Mouse (Mus musculus) common myeloid progenitor, adult 5-6 weeks (primary cell): ENCODE data around the gene Ror2. TPM values are rescaled to one million over a fixed set of nuclear protein-coding genes. Genes with fewer than 3 reads are reported as not detected.

Experiments
- ATAC-seq: replicated peaks from 2 replicates; pipeline ENCODE4 v1.8.0; 2016; ENCODE audit warnings: low read depth, mild to moderate bottlenecking, moderate TSS enrichment, inconsistent platforms; ENCODE audit not compliant: poor library complexity, severe bottlenecking
- total RNA-seq: library from RNA; stranded (forward); fragments of 200-1000, 187-1606 nt; gene quantifications from 2 replicates; pipeline ENCODE4 v1.2.3, GENCODE M21; 2017

Gene Ror2
- total RNA-seq, 1 experiment from 2014 or later, result not detected

DNA sequence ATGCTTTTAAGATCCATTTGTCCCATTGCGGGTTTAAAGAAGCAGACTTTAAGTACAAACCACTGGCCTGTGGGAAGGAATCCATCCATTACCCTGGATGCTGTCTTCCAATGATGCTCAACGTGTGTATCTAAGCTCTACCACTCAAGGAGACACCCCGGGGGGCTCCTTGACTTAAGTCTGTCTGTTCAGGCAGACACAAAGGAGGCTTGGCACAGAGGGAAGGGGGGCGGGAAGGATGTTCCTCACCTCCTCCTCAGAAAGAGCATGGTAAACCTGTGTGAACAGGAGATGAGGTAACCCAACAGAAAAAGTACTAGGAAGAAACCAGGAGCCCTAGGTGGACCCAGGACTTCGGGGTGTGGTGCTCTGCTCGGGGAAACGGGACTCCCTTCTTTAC is 50.0 kb downstream of the Ror2 start:
- no peak for ATAC-seq

DNA sequence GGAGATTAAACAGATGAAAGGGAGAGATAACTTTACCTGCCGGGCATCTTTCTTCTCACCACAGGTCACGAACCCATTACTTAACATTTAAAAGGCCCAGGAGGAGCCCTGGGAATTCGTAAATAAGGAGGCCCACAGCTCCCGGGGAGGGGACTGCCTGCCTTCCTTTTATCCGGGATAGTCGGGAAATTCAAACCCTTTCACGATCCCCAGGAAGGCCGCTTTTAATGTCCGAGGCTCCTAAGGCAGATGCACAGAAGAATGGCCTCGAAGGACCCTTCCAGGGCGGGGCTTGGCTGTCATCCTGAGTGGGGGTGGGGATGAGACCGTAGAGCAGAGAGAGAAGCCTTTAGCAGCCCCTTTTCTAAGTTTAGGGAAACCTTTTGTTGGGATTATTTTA is 51.1 kb downstream of the Ror2 start:
- ATAC-seq, result no peak

DNA sequence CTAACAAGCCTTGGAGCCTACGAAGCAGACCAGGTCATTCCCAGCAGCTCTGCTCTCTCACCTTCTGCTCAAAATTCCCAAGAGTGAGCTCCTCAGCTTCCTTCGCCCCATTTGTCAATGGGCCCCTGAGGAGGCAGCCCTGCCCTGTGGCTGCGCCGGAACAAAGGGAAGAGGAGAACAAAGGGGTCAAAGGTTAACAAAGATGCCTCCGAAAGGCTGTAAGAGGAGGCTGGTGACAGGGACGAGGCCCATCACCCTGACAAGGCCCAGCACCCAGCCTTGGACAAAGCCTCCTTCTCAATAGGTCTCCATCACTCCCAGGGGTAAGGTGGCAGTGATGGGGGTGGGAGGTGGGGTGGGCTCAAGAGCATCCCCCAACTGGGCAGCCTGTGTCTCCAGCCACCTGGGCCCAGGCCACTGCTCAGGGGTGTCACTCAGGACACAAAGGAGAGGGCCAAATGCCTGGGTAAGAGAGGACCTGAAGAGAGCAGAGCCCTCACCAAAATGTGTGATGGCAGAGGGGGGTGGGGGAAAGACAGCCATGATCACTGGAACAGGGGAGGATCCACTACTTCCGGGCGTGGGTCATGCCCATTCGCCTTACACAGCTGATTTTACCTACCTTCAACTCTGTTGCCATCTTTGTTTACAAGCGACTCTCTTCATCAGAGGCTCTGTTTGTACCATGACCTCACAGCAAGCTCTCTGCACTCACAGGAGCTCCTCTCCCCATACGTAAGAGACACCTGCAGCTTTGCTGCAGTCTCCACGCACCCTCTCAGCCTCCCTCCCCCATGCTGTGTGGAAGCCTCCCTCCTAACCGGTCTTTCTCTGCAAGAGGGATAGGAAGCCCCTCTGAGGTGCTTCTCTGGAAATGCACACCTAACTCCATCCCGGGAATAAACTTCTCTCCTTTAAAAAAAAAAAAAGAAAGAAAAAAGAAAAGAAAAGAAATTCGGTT is 51.8 kb downstream of the Ror2 start:
- no peak for ATAC-seq

DNA sequence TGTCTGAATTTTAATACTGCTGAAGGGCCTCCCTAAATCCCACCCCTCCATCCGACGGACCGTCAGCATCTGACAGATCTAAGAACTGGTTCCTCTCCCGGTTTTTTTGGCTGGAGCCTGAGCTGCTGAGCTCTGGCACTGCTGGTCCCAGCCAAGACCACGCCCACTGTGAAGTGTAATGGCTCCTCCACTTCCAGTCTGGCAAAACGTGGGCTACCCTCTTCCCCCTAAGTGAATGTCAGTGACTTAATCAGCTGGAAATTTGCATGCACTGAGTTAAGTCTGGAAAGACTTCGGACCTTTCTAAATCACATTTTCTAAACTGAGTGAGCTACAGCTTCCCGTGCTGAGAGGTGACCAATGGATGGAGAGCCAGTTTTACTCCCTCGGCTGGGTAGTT is 52.5 kb downstream of the Ror2 start:
- ATAC-seq, result no peak

DNA sequence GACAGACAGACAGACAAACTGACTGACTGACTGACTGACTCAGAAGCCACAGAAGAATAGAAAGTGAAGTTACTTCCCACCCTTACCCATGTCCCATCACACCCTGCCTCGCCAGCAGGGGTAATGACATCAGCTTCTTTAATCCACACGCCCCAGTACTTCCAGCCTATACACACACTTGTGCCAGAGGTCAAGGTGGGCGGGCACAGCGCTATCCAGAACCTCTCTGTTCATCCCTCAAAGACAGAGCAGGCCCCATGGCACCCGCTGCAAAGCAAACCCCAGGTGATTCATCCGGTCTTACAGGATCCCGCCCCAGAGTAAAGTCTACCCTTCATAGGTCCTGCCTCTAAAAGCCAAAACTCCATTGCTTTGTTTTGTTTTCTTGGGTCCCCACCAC is 53.5 kb downstream of the Ror2 start:
- ATAC-seq, result no peak

DNA sequence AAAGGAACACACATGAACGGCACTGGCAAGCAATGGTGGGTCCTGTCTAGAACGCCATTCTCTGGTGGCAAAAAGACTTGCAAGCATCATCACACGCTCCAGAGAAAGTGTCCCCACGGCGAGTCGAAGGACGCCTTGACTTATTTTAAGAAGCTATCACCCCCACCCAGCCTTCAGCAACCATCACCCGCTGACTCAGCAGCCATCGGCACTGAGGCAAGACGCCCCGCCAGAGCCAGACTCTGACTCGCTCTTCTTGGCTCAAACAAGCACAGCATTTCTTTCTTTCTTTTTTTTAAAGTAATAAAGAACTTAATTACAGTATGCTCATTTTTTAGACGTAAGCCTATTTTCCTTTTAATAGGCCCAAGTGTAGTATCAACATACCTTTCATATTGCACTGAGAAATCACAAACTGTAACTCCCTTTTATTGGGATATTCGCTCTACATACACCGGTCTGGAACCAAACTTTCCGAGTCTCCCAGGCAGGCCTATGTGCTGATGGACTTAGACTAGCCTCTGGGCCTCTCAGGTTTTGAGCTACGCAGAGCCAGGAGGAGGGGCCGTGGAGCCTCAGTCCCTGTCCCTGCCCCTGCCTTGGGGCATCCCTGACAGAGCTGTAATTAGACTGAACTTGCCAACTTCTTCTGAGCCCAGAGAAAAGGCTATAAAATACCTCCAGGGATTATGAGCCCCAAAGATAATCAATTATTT is 55.3 kb downstream of the Ror2 start:
- ATAC-seq, result no peak

DNA sequence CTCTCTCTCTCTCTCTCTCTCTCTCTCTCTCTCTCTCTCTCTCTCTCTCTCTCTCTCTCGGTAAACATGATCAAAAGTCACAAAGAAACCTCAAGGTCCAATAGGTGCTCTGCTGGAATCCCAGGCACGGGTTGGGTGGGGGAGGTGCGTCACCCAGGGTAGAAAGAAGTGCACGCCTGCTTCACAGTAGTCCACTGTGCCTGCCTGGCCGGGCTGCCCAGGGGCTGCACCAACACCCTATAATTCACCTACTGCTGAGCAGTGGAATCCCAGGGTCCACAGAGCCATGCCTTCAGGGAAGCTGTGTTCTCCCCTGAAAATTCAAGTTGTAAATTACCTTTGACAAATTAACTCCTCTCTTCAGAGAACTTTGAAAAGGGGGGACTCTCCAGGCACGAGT is 58.9 kb downstream of the Ror2 start:
- no peak for ATAC-seq

DNA sequence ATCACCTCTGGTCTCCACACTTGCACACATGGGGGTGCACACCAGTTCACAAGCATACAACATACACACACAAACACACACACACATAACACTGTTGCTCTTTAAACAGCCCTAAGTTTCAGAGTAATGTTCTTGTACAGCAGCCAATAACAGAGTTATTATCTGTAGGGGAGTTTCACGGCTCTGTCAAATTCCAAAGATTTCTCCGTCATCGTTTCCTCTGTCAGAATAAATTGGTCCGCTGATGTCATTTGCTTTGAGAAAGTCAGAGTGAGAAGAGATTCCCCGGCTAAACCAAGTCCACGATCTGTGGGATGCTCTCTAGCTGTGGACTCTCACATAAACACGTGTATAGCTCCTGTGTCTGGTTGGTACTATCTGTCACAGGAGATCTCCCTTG is 59.5 kb downstream of the Ror2 start:
- no peak for ATAC-seq

DNA sequence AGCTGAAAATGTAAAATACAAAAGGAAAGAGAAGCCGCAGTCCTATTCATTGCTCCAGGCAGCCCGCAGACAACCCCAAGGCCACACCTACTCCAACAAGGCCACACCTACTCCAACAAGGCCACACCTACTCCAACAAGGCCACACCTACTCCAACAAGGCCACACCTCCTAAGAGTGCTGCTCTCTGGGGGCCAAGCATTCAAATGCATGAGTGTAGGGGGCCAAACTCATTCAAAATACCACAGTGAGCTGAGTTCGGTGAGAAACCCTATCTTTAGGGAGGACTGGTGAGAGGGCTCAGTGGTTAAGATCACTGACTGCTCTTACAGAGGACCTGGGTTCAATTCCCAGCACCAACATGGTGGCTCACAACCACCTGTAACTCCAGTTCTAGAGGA is 60.0 kb downstream of the Ror2 start:
- ATAC-seq, result no peak

DNA sequence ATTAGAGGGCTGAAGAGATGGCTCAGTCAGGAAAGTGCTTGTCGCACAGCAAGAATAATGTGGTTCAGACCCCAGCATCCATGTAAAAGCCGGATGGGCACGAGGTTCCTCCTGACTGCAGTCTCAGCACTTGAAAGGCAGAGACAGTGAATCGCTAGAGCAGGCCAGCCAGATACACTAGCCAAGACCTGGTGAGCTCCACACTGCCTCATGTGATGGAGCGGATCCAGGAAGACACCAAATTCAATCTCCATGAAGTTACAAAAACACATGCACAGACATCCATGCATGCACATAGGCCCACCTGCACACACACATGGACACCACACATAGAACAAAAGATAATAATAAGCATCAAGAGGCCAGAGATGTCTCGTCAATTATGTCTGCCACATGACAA is 64.7 kb downstream of the Ror2 start:
- no peak for ATAC-seq

DNA sequence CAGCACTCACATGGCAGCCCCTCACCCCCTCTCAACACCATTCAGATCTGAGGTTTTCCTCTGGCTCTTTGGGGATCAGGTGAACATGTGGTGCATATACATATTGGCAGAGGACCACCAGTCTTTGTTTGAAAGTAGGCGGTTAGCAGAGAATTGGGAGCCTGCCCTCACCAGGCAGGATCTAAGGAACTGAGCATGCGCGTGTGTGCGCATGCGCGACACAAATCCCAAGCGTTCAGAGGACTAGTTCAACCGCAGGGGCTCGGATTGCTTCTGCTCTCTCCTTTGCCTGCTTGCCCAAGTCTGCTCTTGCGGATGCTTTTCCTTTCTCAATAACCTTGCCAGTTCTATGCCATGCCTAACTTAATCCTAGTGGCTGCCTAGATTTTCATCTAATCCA is 66.0 kb downstream of the Ror2 start:
- no peak for ATAC-seq

DNA sequence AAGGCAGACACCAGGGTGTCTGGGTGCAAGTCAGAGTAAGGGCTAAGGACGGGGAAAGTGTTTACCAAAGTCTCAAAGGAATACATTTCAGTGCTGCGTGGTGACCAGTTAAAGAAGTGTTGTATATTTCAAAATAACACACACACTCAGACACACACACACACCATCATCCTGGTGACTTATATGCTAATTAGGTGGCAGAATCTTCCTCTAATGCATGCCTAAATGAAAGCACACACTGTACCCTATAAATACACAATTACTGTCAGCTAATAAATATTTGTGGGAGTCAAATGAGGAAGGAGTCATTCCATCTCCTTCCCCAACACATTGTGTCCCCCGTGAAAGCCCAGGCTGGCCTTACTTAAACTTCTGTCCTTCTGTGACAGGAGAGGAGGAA is 66.5 kb downstream of the Ror2 start:
- ATAC-seq, result no peak

DNA sequence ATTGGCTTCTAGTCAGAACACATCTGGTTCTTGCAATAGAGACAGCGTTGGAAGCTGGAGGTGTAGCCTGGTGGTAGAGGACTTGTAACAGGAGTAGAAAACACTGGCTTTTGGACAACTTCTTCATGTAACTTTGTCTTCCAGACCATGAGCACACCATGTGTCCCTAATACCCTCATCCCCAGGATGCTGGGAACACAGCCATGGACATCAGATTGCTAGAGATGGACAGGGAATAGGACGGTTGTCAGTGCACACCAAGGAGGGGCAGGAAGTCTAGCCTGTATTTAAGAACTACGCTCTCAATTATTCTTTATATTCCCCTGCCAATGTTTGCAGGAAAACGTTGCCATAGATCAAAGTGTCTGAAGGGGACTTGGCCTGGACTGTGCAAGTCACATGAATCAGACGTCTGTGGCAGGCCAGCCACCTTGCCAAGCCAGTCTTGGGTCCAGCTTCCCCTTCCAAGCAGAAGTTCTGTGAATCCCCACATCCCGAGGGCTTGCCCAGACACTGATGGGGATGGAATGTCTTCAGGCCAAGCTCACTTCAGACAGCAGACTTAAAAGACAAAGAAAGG is 68.4 kb downstream of the Ror2 start:
- ATAC-seq, result no peak

DNA sequence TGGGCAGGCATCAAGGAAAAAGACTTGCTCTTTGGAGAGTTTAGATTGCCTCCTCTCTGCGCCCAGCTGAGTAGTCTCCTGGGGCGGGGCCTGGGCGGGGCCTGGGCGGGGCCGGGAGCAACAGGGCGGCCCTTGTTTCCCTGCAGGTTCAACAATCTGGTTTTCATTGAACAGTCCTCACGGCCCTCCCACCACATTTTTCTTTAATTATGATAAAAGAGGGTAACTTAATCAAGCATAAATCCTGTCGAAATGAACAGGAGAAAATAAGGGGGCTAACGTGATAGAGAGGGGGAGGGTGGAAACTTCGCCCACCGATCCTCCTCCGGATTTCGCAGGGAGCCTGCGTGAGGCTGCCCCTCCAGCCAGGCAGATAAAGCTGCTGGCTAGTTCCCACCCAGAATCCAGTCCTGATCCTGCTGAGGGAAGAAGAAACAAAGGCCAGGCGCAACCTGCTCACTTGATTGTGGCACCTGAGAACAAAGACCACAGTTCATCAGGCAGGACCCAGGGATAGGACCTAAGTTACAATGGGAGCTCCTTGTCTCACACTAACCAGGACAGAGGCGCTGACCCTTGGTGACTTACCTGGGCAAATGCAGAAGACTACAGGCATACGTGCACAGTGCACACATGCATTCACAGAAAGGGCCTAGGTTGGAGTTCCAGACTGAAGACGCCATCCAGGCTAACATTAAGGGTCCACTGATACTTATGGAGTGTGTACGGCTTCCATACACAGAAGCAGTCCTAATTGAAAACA is 73.8 kb downstream of the Ror2 start:
- 0 out of 2 replicates have a peak, but pooled peaks have one; percentile 39 for ATAC-seq

DNA sequence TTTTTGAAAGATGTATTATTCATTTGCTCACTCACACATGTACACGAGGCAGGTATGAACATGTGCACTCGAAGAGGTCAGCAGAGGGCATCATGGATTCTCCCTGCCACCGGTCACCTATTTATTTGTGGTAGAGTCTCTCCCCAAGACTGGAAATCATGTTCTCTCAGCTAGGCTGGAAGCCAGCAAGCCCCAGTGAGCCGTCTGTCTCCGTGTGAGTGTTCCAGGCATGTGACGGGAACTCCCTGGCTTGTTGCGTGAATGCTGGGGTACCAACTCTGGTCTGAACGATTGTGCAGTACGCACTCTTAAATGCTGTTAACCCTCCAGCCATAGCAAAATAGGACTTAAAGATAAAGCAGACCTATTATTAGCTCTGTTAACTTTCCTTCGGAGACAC is 77.4 kb downstream of the Ror2 start:
- no peak for ATAC-seq

DNA sequence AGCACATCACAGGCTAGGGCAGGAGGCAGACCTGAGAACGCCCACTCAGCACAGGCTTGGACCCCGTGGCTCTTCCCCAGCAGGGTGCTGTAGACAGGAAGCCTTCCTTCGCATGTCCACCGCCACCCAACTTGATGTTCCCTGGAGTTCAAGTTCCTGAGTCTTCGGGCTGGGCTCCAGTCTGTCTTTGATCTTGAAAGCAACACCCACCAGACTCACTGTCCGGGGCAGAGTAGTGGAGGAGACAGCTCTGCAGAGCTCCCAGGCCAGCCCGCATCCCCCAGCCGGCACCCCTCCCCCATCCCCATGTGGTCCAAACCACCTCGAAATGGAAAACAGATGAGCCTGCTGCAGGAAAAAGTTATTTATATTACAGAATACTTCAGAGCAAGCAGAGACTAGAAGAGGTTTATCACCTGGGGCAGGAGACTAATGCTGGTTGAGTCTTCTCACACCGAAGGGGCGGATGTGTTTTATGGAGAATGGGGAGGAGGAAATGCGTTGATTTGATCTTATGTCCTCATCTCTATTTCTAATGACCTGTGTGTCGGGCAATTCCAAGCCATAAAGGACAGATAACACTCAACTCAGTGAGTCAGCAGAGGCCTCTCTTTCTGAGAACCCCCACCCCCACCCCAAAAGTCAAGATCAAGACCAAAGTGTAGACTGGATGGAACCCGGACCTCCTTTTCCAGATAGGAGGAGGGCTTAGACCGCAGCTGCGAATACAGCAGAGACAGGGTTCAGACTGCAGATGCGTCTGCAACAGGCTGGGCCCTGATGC is 80.6 kb downstream of the Ror2 start:
- ATAC-seq, result no peak

DNA sequence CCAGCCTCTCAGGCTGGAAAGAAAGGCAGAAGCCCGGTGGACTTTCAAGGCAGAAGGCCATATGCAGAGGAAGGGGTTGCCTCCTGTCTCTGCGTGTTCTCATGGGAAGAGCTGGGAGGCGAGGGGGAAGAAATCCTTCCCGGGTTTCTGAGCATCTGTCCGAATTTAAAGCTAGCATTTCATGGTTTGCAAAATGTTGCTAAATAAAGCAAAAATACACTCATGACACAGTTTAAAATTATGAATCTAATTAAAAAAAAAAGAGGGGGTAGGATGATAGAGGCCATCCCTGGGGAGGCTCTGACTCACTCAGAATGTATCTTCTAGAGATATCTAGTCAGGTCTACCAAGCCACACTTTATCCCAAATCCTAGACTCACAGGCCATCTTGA is 83.5 kb downstream of the Ror2 start:
- no peak for ATAC-seq

DNA sequence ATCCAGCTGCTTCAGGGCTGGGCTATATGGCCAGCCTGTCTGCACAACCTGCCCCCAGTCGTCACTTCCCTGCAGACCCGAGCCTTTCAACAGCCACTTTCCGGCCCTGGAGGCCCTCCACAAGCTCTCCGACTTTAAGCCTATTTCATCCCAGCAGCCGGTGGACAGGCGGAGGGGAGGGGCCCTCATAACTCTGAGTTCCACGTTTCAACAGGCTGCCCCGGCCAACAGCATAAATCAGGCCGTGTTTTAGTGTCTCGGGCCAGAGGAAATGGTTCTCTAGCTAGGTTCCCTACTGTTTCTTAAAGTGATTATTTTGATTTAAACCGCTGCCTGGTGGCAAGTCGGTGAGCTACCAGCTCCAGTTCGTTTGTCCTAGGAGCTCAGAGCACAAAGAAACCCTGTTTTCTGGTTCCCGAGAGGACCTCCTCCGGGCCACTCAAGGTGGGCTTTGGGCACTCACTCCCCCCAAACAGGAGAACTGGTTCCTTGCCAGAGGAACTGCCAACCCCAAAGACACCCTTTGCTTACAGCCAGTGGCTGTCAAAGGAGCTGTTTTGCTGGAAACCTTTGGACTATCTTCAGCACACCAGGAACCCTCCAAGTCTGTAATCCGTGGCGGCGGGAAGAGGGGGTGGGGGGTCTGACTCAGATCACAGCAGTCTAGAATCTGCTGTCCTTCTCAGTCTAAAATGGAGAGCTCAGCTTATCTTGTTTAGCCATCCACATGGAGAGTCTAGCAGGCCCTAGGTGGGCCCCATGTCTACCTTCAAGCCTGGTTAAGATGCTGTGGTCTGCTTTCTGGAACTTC is 84.1 kb downstream of the Ror2 start:
- ATAC-seq, result peak; percentile 45; the same call in 1 of the 2 replicates

DNA sequence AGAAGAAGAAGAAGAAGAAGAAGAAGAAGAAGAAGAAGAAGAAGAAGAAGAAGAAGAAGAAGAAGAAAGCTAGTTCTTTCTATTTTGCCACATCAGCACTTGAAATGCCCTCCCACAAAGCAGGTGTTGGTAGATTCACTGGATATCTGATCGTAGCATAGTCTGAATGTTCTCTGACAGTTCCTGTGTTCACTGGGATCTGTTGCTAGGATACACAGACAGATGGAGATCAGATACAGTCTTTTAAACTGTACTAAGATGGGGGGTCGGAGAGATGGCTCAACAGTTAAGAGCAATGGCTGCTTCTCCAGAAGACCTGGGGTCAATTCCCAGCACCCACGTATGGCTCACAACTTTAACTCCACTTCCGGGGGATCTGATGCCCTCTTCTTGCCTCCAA is 85.8 kb downstream of the Ror2 start:
- ATAC-seq, result no peak
